Mouse (Mus musculus): ENCODE measurements at regions not wholly inside any gene's neighbourhood (a gene's known extent, or its start where the extent isn't known, plus 50 kb on each side); places are given as distances from the start of the nearest gene placed in this dataset.
A peak's percentile ranks its signal among the peaks of the same experiment; 100 is the strongest.

DNA sequence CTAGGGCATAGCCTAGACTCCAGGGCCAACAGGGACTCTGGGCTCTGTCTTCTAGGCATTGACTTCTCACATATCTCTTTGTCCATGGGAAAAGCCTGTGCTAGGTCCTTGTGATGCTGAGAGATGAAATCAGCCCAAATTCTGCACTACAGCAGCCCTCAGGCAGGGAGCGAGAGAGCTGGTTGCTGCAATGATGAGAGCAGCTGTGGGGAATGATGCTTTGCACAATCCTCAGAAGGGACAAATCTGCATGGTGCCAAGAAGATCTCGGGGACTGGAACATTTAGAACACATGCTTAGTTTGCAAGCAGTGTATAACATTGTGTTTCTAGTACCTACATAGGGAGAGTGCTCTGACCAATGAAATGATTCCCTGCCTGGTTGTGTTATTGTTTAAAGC is 259.2 kb upstream of the Trib2 start:
- DNase-seq (ENCODE audit: low spot score in 2 of 2) = no peak

DNA sequence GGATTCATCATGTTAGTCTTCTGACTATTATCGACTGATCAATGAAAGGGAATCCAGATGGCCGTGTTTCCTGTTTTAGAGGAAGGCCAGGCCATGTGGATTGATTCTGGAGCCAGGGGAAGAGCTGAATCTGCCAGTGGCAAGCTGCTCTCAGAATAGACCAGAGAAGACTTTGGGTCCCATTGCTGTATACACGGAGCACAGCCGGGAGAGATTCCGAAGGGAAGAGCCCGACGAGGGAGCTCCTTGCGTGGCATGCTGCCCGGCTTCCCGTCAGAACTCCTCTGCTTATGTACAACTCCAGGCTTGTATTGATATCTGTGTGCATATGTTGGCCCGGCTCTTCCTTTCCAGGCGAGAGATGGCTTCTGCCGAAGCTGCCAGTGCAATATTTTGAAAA is 252.2 kb upstream of the Trib2 start:
- DNase-seq (ENCODE audit: low spot score in 2 of 2) = no peak

DNA sequence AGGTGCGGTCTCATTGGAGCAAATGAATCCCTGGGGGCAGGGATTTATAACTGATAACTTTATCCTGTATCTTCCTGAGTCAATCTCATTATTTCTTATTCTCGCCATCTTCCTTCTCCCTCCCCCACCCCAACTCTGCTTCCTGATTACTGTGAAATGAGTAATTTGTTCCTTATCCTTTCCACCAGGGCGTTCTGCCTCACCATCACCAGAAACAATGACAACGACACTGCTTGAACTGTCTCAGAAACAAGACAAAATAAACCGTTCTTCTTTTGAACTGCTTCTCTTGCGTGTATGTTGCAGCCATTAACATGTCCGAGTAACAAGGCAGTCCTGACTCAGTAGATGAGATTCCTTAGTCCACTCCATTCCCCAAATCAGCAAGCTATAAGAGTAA is 246.0 kb upstream of the Trib2 start:
- no peak for DNase-seq (ENCODE audit: low spot score in 2 of 2)

- no peak for DNase-seq (ENCODE audit: low spot score in 2 of 2)
Observed at GRCm38 (mm10) chr12:16060461-16060860, 243.7 kb upstream of the Trib2 start.

- no peak for DNase-seq (ENCODE audit: low spot score in 2 of 2)
Observed at GRCm38 (mm10) chr12:16058255-16058654, 241.5 kb upstream of the Trib2 start.

DNA sequence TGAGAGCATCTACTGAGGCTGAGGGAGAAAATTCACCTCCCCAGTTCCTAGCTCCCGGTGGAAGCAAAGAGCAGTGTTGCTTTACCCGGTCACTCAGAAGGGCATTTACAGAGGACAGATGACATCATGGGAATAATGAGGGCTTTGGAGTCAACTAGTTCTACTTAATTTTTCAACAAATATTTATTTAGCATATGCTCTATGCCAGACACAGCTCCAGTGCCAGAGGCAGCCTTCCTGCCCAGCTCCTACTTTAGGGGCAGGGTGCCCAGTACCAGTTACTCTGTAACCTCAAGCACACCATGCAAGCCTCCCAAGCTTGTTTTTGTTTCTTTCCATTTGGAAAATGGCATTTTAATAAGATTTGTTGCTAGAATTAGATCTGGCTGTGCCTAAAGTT is 240.1 kb upstream of the Trib2 start:
- no peak for DNase-seq (ENCODE audit: low spot score in 2 of 2)

- DNase-seq (ENCODE audit: low spot score in 2 of 2) = no peak
Observed at GRCm38 (mm10) chr12:16056216-16056615, 239.5 kb upstream of the Trib2 start.

GRCm38 (mm10) chr12:16054591-16054990 is 237.9 kb upstream of the Trib2 start:
- no peak for DNase-seq (ENCODE audit: low spot score in 2 of 2)

DNA sequence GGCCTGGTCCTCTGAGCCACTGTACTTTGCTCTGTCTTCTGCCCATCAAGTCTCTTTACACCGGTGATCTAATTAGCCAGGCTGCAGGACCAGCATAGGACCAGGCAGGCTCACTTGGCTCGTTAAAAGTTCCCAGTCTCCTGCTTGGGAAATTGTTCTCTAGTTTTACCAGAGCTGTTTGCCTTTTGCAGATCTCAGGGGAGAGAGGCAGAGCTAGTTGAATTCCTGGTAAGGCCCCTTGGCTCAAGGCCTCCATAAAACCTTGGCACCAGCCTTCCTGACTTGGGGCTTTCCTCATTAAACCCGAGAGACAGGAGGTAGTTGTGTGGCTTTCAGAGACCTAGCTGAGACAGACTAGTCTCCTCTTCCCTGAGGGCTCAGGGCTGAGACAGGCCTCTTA is 237.0 kb upstream of the Trib2 start:
- no peak for DNase-seq (ENCODE audit: low spot score in 2 of 2)

DNA sequence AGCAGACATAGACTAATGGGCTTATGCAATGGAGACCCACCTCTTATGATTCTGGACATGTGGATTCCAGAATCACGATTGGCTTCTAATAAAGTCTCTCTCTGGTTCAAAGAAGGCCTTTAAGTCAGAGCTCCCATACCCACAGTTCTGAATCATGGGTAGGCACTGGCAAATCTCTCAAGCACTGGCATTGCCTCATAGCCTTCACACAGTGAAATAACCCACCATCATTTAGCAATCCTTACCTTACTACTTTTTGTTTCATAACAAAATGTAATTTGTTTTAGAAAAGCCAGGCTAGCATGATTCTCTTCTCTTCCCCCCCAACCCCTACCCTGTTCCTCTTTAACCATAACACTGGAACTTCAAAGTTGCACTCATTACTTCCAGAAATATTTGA is 236.3 kb upstream of the Trib2 start:
- DNase-seq (ENCODE audit: low spot score in 2 of 2) = no peak

DNA sequence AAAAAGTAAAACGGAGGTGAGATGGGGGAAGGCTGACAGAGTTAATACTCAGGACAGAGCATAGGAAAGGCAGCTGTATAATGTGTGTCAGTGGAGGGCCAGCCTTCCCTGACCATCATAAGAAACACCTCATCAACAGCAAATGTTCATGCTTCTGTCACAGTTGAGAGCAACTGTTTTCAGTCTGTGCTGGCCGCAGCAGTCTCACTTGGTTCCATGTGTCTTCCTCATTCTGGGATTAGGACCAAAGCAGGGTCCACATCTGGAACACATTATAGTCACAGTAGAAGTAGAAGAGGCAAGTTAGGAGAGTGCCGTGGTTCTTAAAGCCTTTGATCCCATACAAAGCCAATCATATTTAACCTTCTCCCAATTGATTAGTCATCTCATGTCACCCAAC is 235.6 kb upstream of the Trib2 start:
- DNase-seq (ENCODE audit: low spot score in 2 of 2) = no peak

- DNase-seq (ENCODE audit: low spot score in 2 of 2) = no peak
Observed at GRCm38 (mm10) chr12:16051439-16051838, 234.7 kb upstream of the Trib2 start.

GRCm38 (mm10) chr12:16049545-16049944 is 232.8 kb upstream of the Trib2 start:
- peak in 1 of 2 experiments; percentile 51 for DNase-seq (ENCODE audit: low spot score in 2 of 2)

- DNase-seq (ENCODE audit: low spot score in 2 of 2) = no peak
Observed at GRCm38 (mm10) chr12:16046643-16047042, 229.9 kb upstream of the Trib2 start.

GRCm38 (mm10) chr12:16045791-16046494 is 229.2 kb upstream of the Trib2 start:
- DNase-seq (ENCODE audit: low spot score in 2 of 2) = no peak

DNA sequence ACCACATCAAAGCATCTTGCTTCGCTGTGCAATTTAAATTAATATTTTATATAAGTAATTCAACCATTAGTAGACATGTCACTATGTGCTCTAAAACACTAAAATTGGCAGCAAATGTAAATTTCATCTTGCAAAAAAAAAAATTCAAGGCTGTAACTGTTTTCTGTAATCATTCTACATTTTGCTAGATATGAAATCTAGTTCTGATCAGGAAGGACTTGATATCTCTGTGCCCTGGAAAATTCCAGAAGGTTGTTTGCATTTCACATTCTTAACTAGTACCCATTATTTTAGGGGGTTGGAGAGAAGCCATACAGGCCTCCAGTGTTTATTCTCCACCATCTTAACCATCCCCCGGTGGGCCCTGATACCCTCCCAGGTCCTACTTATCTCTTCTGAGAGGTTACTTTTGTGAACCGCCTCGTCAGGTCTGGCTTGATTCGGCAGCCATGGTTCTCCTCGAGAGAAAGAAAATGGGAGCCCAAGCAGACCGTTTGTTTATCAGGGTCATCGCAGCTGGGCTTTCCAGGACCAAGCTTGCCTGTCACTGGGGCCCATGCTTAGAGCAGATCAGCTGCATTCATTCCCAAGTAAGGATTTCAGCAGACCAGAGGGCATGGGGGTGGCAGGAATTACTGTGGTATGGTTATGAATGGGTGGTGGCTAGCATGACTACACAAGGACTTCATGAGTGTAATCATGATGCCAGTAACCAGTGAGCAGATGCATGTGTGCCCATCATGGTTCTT is 226.9 kb upstream of the Trib2 start:
- DNase-seq (ENCODE audit: low spot score in 2 of 2) = no peak

DNA sequence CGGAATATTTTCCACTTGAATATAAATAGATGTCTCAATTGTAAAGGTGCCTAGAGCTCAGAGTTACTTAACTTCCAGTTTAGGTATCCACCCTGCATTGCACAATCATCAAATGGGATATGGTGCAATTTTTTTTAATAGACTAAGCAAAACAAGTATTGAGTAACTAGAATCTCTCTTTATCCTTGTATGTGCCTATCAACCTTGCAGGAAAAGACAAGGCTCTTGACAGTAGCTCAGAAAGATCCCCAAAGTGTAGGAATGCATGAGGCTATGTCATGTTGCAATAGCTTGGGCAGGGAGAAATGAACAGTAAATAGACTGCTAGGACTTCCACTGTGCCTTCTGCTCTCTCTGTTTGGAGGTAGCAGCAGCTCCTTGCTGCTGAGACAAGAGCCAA is 225.6 kb upstream of the Trib2 start:
- no peak for DNase-seq (ENCODE audit: low spot score in 2 of 2)

DNA sequence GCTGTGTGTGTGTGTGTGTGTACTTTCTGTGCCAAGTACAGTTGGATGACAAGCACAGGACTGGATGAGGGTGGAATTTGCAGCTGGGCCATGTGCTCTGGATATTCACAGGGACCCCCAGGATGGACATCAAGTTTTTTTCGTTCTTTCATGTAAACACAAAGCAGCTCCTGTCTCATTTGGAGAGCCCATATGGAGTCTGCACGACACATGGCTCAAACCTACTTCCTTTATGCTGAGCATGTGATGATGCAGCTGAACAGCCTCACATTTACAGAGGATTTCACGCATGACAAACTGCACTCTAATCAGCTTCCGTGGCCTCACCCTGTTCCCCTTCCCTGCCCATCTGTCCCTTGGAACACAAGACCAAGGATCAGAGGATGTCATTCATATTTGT is 224.4 kb upstream of the Trib2 start:
- DNase-seq (ENCODE audit: low spot score in 2 of 2) = peak in 1 of 2 experiments; percentile 15

- no peak for DNase-seq (ENCODE audit: low spot score in 2 of 2)
Observed at GRCm38 (mm10) chr12:16035551-16035950, 218.8 kb upstream of the Trib2 start.

DNA sequence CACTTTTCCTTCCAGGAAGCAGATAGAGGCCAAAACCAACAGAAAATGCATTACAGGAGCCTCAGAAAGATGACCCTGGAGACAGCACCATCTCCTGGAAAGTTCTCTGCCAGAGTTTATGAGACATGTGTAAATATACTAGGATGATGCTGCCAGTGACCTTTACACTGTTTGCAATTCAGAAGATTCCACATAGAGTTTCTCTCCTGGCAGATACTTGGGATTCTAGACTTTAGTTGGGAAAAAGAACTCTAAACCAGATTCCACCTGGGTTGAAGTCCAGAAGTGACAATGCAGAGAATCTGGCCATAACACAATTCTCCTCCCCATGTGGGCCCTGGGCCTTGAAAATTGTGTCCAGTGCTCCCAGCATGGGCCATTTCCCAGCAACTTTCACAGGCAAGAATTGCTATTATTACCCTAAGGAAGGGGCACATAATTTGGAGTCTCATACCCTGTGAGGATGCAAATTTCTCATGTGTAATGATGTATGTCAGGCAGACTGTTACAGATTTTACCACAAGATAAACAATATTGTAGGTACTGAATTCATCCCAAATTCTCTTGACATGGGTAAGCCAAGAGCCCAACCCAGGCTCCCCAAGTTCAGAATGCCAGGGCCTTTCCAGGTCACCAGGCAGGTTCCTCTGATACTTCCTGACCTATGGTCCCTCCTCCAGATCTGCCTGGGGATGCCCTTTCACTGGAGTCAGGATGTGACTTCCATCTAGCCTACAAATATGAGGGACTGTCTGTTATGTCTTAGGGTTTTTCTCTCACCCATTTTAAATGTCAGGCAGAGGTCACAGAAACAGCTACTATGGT is 218.2 kb upstream of the Trib2 start:
- DNase-seq (ENCODE audit: low spot score in 2 of 2) = no peak

DNA sequence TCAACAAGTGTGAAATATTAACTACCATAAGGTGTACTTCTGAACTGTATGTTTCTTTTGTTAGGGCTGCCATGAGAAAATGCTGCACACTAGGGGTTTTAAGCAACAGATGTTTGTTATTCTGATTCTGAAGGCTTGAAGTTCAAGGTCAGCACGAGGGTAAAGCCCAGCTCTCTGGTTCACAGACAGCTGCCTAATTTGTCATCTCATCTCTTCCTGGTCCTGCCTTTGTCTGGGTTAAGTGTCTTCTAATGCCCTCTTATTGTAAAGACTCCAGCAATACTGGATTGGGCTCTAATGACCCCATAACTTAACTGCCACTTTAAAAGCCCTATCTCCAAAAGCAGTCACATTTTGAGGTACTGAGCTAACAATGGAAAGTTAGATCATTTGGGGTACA is 209.9 kb upstream of the Trib2 start:
- DNase-seq (ENCODE audit: low spot score in 2 of 2) = no peak

DNA sequence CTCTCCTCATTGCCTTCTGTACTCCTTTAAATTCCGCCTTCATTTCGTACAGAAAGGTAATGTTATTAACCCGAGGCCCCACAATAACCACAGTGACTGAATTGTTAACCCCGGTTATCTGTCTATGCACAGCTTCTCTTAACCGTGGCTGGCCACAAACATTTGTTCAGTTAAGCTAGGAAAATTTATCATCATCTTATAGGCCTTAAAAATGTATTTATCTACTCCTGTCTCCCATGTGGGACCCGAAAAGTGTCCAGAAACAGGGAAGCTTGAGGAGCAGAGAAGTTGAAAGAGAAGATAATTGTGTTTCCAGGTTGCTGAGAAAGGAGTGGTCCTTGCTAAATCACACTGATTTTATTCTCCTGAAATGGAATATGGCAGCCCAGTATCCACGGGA is 206.6 kb upstream of the Trib2 start:
- no peak for DNase-seq (ENCODE audit: low spot score in 2 of 2)
